Mouse (Mus musculus) T-helper 2 cell (primary cell): ENCODE data around the gene Kctd15.

Experiments used
- in situ Hi-C: fragments of 300-600 bp; cut with MboI, MseI; formaldehyde crosslinking; loops from one replicate; pipeline ENCODE4 v1.15.1; 2025; ENCODE audit warnings: high pct_unique_total_duplicates

The Kctd15 gene

GRCm38 (mm10) chr7:34630211-34631085 is 26.1 kb downstream of the Kctd15 start:
- in situ Hi-C loops: no loop called here

- in situ Hi-C loops: no loop called here
Observed at GRCm38 (mm10) chr7:34629702-34630210, 26.8 kb downstream of the Kctd15 start.

GRCm38 (mm10) chr7:34620411-34620810 is 36.1 kb downstream of the Kctd15 start:
- in situ Hi-C loops: no loop called here

- in situ Hi-C loops: no loop called here
Observed at GRCm38 (mm10) chr7:34618141-34618890, 38.2 kb downstream of the Kctd15 start.

GRCm38 (mm10) chr7:34616275-34616674 is 40.3 kb downstream of the Kctd15 start:
- in situ Hi-C loops: no loop called here

- in situ Hi-C loops: no loop called here
Observed at GRCm38 (mm10) chr7:34610445-34610844, 46.1 kb downstream of the Kctd15 start.

- in situ Hi-C loops: no loop called here
Observed at GRCm38 (mm10) chr7:34607334-34607970, 49.1 kb downstream of the Kctd15 start.

DNA sequence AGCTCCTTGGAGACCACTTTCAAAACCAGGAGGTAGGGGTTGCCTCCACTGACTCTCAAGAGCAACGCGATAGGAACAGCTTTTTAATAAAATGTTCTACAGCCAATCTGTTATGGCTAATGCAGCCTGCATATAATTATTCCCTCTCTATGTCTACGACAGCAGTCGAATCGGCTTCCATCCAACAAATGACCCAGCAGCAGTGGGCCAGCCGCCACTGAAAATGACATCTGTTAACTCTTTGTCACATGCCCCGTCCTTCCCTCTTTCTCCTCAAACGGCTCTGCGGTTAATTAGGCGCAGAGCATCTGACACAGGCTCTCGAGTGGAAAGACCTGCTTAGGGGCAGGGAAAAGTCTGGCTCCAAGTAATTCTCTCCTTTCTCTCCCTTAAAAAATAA is 49.8 kb downstream of the Kctd15 start:
- in situ Hi-C loops: no loop called here

GRCm38 (mm10) chr7:34606051-34606450 is 50.5 kb downstream of the Kctd15 start:
- in situ Hi-C loops: no loop called here

- in situ Hi-C loops: no loop called here
Observed at GRCm38 (mm10) chr7:34598576-34598975, 58.0 kb downstream of the Kctd15 start.

DNA sequence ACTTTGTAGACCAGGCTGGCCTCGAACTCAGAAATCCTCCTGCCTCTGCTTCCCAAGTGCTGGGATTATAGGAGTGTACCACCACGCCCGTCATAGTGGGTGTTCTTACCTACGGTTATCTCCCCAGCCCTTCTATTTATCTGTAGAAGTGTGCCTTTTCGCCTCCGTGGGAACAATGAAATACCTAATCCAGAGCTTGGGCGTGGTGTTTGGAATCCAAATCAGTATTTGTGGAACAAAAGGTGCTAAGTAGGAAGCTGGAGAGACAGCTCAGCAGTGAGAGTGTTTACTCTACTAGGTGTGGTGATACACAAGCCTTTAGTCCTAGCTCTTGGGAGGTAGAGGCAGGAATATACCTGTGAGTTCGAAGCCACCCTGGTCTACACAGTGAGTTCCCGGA is 58.5 kb downstream of the Kctd15 start:
- in situ Hi-C loops: no loop called here

- in situ Hi-C loops: no loop called here
Observed at GRCm38 (mm10) chr7:34596531-34597235, 59.8 kb downstream of the Kctd15 start.

- in situ Hi-C loops: no loop called here
Observed at GRCm38 (mm10) chr7:34595307-34595565, 61.3 kb downstream of the Kctd15 start.

- in situ Hi-C loops: no loop called here
Observed at GRCm38 (mm10) chr7:34594501-34595306, 61.8 kb downstream of the Kctd15 start.

- in situ Hi-C loops: no loop called here
Observed at GRCm38 (mm10) chr7:34590711-34591110, 65.8 kb downstream of the Kctd15 start.
